Mouse (Mus musculus) lung, postnatal 0 days (tissue): ENCODE data around the gene Gabbr2. TPM values are rescaled to one million over a fixed set of nuclear protein-coding genes. Genes with fewer than 3 reads are reported as not detected.
A peak's percentile ranks its signal among the peaks of the same experiment; 100 is the strongest.
"Not testable (repeated sequence)": the region's sequence is repeated elsewhere in the genome, so short reads cannot be mapped to it uniquely, and the experiment has no call there.

Experiments
- ATAC-seq: fragments of 200-750 bp; cut with Nextera tagmentation; 2 replicates; pipeline ENCODE4 v1.8.0; 2017; ENCODE audit warnings: moderate library complexity
- DNase-seq: peaks from one replicate; pipeline ENCODE4 v3.0.0-alpha.2; 2016; ENCODE audit warnings: low spot score
- H3K27ac ChIP-seq: fragments of 300-500 bp; sonication (generic); 2 replicates; pipeline ENCODE4 v1.5.1; 2014; ENCODE audit warnings: antibody characterized with exemption, mild to moderate bottlenecking, low read length, mixed read lengths
- H3K27me3 ChIP-seq: fragments of 300-500 bp; sonication (generic); replicated peaks from 2 replicates; pipeline ENCODE4 v1.6.1; 2014; ENCODE audit warnings: low read length, mixed read lengths; ENCODE audit not compliant: insufficient read depth
- H3K36me3 ChIP-seq: fragments of 300-500 bp; sonication (generic); 2 replicates; pipeline ENCODE4 v1.6.1; 2014; ENCODE audit warnings: low read length, mixed read lengths; ENCODE audit not compliant: insufficient read depth
- H3K4me1 ChIP-seq: fragments of 300-500 bp; sonication (generic); 2 replicates; pipeline ENCODE4 v1.6.1; 2014; ENCODE audit warnings: antibody characterized with exemption, low read depth, low read length, mixed read lengths; ENCODE audit not compliant: insufficient read depth
- H3K4me2 ChIP-seq: fragments of 300-500 bp; sonication (generic); replicated peaks from 2 replicates; pipeline ENCODE4 v1.6.1; 2014; ENCODE audit warnings: low read depth, mild to moderate bottlenecking, low read length, moderate library complexity, mixed read lengths
- H3K4me3 ChIP-seq: fragments of 300-500 bp; sonication (generic); 2 replicates; pipeline ENCODE4 v1.5.1; 2014; ENCODE audit warnings: low read depth, low read length
- H3K9ac ChIP-seq: fragments of 300-500 bp; sonication (generic); replicated peaks from 2 replicates; pipeline ENCODE4 v1.6.1; 2014; ENCODE audit warnings: low read depth, mild to moderate bottlenecking
- H3K9me3 ChIP-seq: fragments of 300-500 bp; sonication (generic); 2 replicates; pipeline ENCODE4 v1.6.1; 2016; ENCODE audit warnings: low read length, mixed read lengths
- CTCF ChIP-seq: IDR thresholded peaks from 2 replicates; pipeline ENCODE4 v1.5.1; 2016; ENCODE audit warnings: antibody characterized with exemption, mild to moderate bottlenecking
- EP300 ChIP-seq: IDR thresholded peaks from 2 replicates; pipeline ENCODE4 v1.6.1; 2016; ENCODE audit warnings: antibody characterized with exemption, mild to moderate bottlenecking, control low read depth
- WGBS: fragments of 180-500 bp; shearing (Covaris S2); extraction: QIAGEN DNeasy Blood & Tissue Kit; methylation state at CpG from one replicate; pipeline ENCODE4 v1.1.7; 2014; 5-methylcytosine and 5-hydroxymethylcytosine counted together
- polyA plus RNA-seq: library from polyadenylated mRNA; unstranded; fragments of >200 nt; fragmentation: Nextera tagmentation; extraction: Ambion mirVana; gene quantifications from 2 replicates; pipeline ENCODE4 v1.2.1, GENCODE M21; 2015

Gene Gabbr2
- polyA plus RNA-seq, 1 experiment from 2014 or later: not detected

GRCm38 (mm10) chr4:46641283-46641682 lies 350.4 kb downstream of the Gabbr2 start:
- Histone ChIP-seq H3K4me1 (peaks cover 11% of the 10 kb centered on the region), H3K27ac (no peak overlapping the region), H3K27me3 (no peaks in the 10 kb centered on the region), H3K4me2 (no peak overlapping the region), H3K9me3 (no peaks in the 10 kb centered on the region), H3K36me3 (no peaks in the 10 kb centered on the region), H3K9ac (no peak overlapping the region), H3K4me3 (no peak overlapping the region)
- TF ChIP-seq EP300 (no peak), CTCF (no peak)
- 69% methylated on average over 4 of the region's 4 CpGs for WGBS
- DNase-seq (no peak), ATAC-seq (no peak)

GRCm38 (mm10) chr4:46639866-46640265 lies 351.8 kb downstream of the Gabbr2 start:
- TF ChIP-seq EP300 (peak; percentile 92), CTCF (no peak)
- Histone ChIP-seq H3K4me2 (no peak overlapping the region), H3K36me3 (no peaks in the 10 kb centered on the region), H3K9me3 (no peaks in the 10 kb centered on the region), H3K27me3 (no peaks in the 10 kb centered on the region), H3K9ac (no peak overlapping the region), H3K4me3 (no peak overlapping the region), H3K4me1 (peaks cover 11% of the 10 kb centered on the region), H3K27ac (0 out of 2 replicates have a peak overlapping the region, but pooled peaks have one; percentile 6)
- WGBS: 48% methylated on average over 8 of the region's 8 CpGs
- peak; percentile 58 for ATAC-seq
- DNase-seq: peak; percentile 91

DNA sequence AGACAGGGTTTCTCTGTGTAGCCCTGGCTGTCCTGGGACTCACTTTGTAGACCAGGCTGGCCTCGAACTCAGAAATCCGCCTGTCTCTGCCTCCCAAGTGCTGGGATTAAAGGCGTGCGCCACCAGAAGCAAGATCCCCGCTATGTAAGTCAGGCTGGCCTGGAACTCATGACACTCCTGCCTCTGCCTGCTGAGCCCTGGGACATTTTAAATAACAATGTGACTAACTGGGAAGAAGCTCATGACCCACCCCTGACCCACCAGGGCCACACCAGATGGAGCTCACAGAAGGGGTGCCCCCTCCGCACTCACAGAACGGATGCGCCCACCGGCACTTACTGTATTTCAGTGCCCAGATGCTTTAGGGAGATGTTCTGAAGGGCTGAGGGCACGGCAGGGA lies 354.4 kb downstream of the Gabbr2 start:
- H3K9me3 ChIP-seq, H3K36me3 ChIP-seq, H3K27me3 ChIP-seq, DNase-seq, ATAC-seq, H3K4me3 ChIP-seq, H3K4me2 ChIP-seq, H3K9ac ChIP-seq, H3K27ac ChIP-seq, H3K4me1 ChIP-seq: not testable (repeated sequence)
- WGBS: 90% methylated on average over 10 of the region's 10 CpGs

DNA sequence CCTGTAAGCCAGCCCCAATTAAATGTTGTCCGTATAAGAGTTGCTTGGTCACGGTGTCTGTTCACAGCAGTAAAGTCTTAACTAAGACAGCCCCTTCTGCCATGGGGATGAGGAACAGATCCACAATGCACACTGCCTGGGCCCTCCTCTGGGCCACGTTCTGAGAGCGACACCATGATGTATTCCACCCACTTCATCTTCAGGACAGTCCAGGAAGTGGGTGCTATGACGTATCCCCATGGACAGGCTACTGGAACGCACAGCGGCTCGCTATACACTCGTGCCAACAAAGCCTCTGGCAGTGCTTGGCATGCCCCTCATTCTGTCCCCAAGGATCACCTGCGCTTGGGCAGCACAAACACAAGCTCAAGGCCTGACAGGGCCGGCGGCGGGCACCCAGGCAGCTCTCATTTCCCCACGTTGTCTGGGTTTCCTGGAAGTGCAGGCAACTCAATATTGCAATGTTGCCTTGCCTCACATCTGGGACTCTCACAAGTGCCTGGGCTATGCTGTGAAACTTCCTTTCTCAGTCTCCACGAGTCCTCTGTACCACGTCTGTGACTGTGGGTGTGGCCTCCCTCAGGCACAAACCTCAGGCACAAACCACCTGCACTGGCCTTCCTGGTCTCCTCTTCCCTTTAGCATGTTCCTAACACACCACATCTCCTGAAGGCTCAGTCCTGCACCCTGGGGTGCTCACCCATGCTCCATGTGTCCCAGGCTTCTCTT lies 355.8 kb downstream of the Gabbr2 start:
- Histone ChIP-seq H3K9ac (no peak overlapping the region), H3K9me3 (no peaks in the 10 kb centered on the region), H3K36me3 (no peaks in the 10 kb centered on the region), H3K27ac (no peak overlapping the region), H3K27me3 (no peaks in the 10 kb centered on the region), H3K4me1 (no peaks in the 10 kb centered on the region), H3K4me2 (no peak overlapping the region), H3K4me3 (no peak overlapping the region)
- no peak for ATAC-seq
- DNase-seq: peak; percentile 51
- 65% methylated on average over 16 of the region's 16 CpGs for WGBS
- TF ChIP-seq CTCF: no peak

DNA sequence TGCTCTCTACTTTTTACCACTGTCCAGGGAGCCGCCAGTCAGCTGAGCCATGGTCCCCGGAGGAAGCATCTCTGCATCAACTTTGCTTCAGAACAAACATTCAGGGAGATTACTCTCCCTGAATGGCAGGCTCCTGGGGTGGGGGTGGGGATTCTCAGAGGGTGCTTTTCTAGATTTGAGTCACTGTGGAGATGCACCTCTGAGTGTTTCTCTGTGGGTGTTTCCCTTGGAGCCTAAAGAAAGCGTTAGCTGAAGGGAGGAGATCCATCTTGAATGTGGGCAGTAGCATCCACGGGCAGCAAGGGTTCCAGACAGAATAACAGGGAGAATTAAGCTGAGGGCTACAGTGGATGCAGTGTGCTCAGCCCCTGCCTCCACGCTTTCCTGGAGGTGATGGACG lies 356.8 kb downstream of the Gabbr2 start:
- no peak overlapping the region for H3K27ac ChIP-seq
- WGBS: 59% methylated on average over 6 of the region's 6 CpGs
- DNase-seq (no peak), ATAC-seq (no peak)
- TF ChIP-seq EP300 (no peak), CTCF (no peak)
- no peak overlapping the region for H3K4me2 ChIP-seq
- no peaks in the 10 kb centered on the region for H3K4me1 ChIP-seq
- H3K4me3 ChIP-seq: no peak overlapping the region
- no peaks in the 10 kb centered on the region for H3K36me3 ChIP-seq
- H3K9me3 ChIP-seq: no peaks in the 10 kb centered on the region
- no peak overlapping the region for H3K9ac ChIP-seq
- H3K27me3 ChIP-seq: no peaks in the 10 kb centered on the region

- H3K4me2 ChIP-seq, H3K27me3 ChIP-seq, H3K4me3 ChIP-seq, H3K9me3 ChIP-seq, H3K9ac ChIP-seq, H3K27ac ChIP-seq, H3K36me3 ChIP-seq, H3K4me1 ChIP-seq: not testable (repeated sequence)
- peak; percentile 56 for ATAC-seq
- WGBS: 67% methylated on average over 6 of the region's 6 CpGs
- peak; percentile 60 for DNase-seq
These were observed 358.1 kb downstream of the Gabbr2 start for GRCm38 (mm10) chr4:46633565-46633964.

DNA sequence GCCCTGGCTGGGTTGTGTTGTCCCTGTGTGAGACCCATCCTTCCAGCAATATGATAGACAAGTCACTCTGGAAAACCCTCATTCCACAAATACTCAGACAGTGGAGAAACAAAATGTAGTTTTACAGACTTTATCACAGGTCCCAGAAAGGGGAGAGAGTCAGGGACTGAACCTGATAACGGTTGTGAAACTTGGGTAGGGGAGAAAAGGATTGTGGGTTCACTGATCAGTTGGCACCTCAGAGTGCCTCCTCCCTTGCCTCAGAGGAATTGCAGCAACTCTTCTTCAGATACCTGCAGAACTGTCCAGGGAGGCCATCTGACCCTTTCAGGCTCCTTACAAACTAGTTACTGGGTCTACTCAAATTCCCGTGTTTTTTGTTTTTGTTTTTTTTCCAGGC lies 359.2 kb downstream of the Gabbr2 start:
- DNase-seq (no peak), ATAC-seq (no peak)
- H3K36me3 ChIP-seq: no peaks in the 10 kb centered on the region
- no peaks in the 10 kb centered on the region for H3K27me3 ChIP-seq
- H3K9me3 ChIP-seq: no peaks in the 10 kb centered on the region
- 46% methylated on average over 2 of the region's 2 CpGs for WGBS
- no peak overlapping the region for H3K27ac ChIP-seq
- TF ChIP-seq CTCF (no peak), EP300 (no peak)
- no peak overlapping the region for H3K4me2 ChIP-seq
- no peak overlapping the region for H3K4me3 ChIP-seq
- no peaks in the 10 kb centered on the region for H3K4me1 ChIP-seq
- no peak overlapping the region for H3K9ac ChIP-seq
